Mouse (Mus musculus): ENCODE measurements around the gene Tvp23b. TPM values are rescaled to one million over a fixed set of nuclear protein-coding genes. Genes with fewer than 3 reads are reported as not detected.
A peak's percentile ranks its signal among the peaks of the same experiment; 100 is the strongest.

The Tvp23b gene
- polyA plus RNA-seq, 1 experiment from 2014 or later = 37.5 TPM

DNA sequence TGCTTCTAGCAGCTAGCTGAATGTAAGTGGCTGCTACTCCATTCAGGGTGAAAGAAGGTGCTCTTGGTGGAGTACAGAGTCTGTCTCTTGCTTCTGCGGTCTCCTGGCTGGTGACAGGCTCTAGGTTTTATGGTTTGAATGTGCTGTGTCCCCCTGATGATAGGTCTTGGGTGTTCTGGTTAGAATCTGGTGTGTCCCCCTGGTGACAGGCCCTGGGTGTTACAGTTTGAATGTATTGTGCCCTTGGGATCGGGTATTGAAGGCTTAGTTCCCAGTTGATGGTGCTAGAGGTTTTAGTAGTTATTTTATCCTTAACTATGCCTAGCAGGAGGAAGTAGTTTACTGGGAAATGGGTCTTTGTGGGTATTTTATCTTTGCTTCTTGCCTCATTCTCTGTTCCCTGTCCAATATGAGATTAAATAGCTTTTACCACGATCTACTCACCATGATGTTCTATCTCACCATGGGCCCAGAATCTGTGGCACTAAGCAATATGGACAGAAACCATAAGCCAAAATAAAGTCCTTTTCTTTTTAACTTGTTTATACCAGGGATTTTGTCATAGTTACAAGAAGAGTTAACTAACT lies 30.6 kb downstream of the Tvp23b start:
- 74% methylated on average over 3 of the region's 3 CpGs for WGBS
- no peak for ATAC-seq (replicated peaks; ENCODE audit: low FRiP score)

DNA sequence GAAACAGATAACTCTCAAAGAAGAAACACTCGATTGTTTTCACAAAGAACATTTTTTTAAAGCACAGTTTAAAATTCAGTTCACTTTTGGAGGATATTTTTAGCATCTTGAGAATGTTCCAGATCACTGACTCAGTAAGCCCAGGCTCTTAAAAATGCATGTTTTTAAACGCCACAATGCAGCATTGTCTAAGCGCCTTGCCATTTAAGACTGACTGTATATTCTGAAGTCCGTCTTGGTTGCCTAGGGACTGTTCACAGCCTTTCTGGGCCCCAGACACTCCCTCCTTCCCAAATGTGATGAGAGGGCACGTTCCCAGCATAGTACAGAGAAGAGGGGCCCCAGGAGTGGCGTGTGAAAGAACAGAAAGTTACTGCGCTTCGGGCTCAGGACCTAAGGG lies 32.1 kb downstream of the Tvp23b start:
- H3K27me3 ChIP-seq (ENCODE audit: control insufficient read depth, insufficient read depth, low read length) = no peaks in the 10 kb centered on the region
- H3K36me3 ChIP-seq (ENCODE audit: control insufficient read depth, insufficient read depth, low read length) = no peaks in the 10 kb centered on the region
- no peak overlapping the region for H3K9ac ChIP-seq (ENCODE audit: low read length)
- peaks cover 3% of the 10 kb centered on the region; the same call in 1 of the 2 replicates for H3K4me1 ChIP-seq (replicated peaks; ENCODE audit: control insufficient read depth, insufficient read depth, low read length)
- no peaks in the 10 kb centered on the region for H3K9me3 ChIP-seq (ENCODE audit: control insufficient read depth, low read length)
- ATAC-seq (replicated peaks; ENCODE audit: low FRiP score) (no peak), DNase-seq (ENCODE audit: low spot score) (no peak)
- no peak overlapping the region for H3K4me2 ChIP-seq (ENCODE audit: low read depth, low read length, severe bottlenecking)
- H3K27ac ChIP-seq (ENCODE audit: low read depth, low read length) = no peak overlapping the region
- H3K4me3 ChIP-seq (ENCODE audit: low read depth, low read length) = no peak overlapping the region
- WGBS = 56% methylated on average over 8 of the region's 8 CpGs

More for the DNA sequence above, 30.6 kb downstream of the Tvp23b start:
- Histone ChIP-seq H3K4me3 (ENCODE audit: low read depth, low read length) (no peak overlapping the region), H3K27me3 (ENCODE audit: control insufficient read depth, insufficient read depth, low read length) (no peaks in the 10 kb centered on the region), H3K9ac (ENCODE audit: low read length) (no peak overlapping the region), H3K4me1 (replicated peaks; ENCODE audit: control insufficient read depth, insufficient read depth, low read length) (peaks cover 3% of the 10 kb centered on the region; the same call in 1 of the 2 replicates), H3K27ac (ENCODE audit: low read depth, low read length) (no peak overlapping the region), H3K9me3 (ENCODE audit: control insufficient read depth, low read length) (no peaks in the 10 kb centered on the region), H3K4me2 (ENCODE audit: low read depth, low read length, severe bottlenecking) (no peak overlapping the region), H3K36me3 (ENCODE audit: control insufficient read depth, insufficient read depth, low read length) (no peaks in the 10 kb centered on the region)
- peak; percentile 47 for DNase-seq (ENCODE audit: low spot score)

DNA sequence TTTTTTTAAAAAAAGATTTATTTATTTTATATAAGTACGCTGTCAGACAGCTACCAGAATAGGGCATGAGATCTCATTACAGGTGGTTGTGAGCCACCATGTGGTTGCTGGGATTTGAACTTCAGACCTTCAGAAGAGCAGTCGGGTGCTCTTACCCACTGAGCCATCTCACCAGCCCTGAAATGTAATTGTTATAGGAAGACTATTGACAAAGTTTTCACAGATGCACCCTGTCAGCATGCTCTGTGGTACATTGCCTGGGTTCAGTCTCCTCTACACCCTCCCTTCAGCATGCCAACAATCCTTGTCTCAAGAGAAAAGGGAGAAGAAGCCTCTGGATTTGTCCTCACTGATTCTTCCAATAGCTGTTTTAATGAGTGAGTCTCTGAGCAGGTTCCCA lies 33.9 kb downstream of the Tvp23b start:
- H3K27ac ChIP-seq (ENCODE audit: low read depth, low read length) = no peak overlapping the region
- no peak for ATAC-seq (replicated peaks; ENCODE audit: low FRiP score)
- WGBS = 90% methylated on average over 2 of the region's 2 CpGs

DNA sequence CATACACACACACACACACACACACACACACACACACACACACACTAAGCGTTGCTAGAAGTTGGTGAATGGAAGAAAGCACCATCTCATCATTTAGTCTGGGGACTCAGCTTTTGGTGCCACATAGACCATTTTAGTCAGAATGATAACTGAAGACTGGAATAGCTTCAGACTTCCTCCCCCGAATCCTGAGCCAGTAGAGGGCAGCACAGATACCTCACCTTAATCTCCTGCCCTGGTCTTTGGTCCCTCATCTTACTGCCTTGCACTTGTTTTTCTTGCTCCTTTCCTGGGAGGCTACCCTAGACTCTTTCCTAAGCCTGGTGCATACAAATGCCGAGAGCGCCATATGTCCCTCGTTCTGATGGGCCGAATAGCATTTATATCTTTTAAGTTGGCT lies 35.3 kb downstream of the Tvp23b start:
- WGBS = 68% methylated on average over 6 of the region's 6 CpGs
- Histone ChIP-seq H3K4me3 (ENCODE audit: low read depth, low read length) (no peak overlapping the region), H3K9me3 (ENCODE audit: control insufficient read depth, low read length) (no peaks in the 10 kb centered on the region), H3K4me2 (ENCODE audit: low read depth, low read length, severe bottlenecking) (no peak overlapping the region), H3K4me1 (replicated peaks; ENCODE audit: control insufficient read depth, insufficient read depth, low read length) (peaks cover 3% of the 10 kb centered on the region; the same call in 1 of the 2 replicates), H3K27ac (ENCODE audit: low read depth, low read length) (no peak overlapping the region), H3K27me3 (ENCODE audit: control insufficient read depth, insufficient read depth, low read length) (no peaks in the 10 kb centered on the region), H3K9ac (ENCODE audit: low read length) (no peak overlapping the region), H3K36me3 (ENCODE audit: control insufficient read depth, insufficient read depth, low read length) (no peaks in the 10 kb centered on the region)
- no peak for ATAC-seq (replicated peaks; ENCODE audit: low FRiP score)
- no peak for DNase-seq (ENCODE audit: low spot score)

More for the DNA sequence above, 33.9 kb downstream of the Tvp23b start:
- Histone ChIP-seq H3K4me3 (ENCODE audit: low read depth, low read length) (no peak overlapping the region), H3K4me1 (replicated peaks; ENCODE audit: control insufficient read depth, insufficient read depth, low read length) (peaks cover 3% of the 10 kb centered on the region; the same call in 1 of the 2 replicates), H3K27me3 (ENCODE audit: control insufficient read depth, insufficient read depth, low read length) (no peaks in the 10 kb centered on the region), H3K36me3 (ENCODE audit: control insufficient read depth, insufficient read depth, low read length) (no peaks in the 10 kb centered on the region), H3K9me3 (ENCODE audit: control insufficient read depth, low read length) (no peaks in the 10 kb centered on the region), H3K4me2 (ENCODE audit: low read depth, low read length, severe bottlenecking) (no peak overlapping the region), H3K9ac (ENCODE audit: low read length) (no peak overlapping the region)
- DNase-seq (ENCODE audit: low spot score) = no peak

DNA sequence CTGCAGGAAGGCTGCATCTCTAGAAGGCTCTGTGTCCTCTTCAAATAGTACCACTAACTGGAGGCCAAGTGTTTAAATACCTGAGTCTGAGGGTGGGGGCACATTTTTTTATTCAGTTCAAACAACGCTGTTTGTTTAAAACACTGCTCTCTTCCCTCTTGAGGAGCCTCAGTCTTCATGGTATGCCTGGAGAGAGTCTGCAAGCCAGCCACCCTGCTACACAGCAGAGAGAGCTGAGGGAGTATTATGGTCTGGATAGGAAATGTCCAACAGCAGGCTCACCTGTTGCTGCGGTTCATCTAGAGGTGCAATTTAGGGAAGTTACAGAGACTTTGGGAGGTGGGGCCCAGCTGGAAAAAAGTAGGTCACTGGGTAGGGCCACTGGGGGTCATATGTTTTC lies 36.2 kb downstream of the Tvp23b start:
- Histone ChIP-seq H3K4me2 (ENCODE audit: low read depth, low read length, severe bottlenecking) (no peak overlapping the region), H3K36me3 (ENCODE audit: control insufficient read depth, insufficient read depth, low read length) (no peaks in the 10 kb centered on the region), H3K4me1 (replicated peaks; ENCODE audit: control insufficient read depth, insufficient read depth, low read length) (peaks cover 3% of the 10 kb centered on the region; the same call in 1 of the 2 replicates), H3K9me3 (ENCODE audit: control insufficient read depth, low read length) (no peaks in the 10 kb centered on the region), H3K27ac (ENCODE audit: low read depth, low read length) (no peak overlapping the region), H3K27me3 (ENCODE audit: control insufficient read depth, insufficient read depth, low read length) (no peaks in the 10 kb centered on the region), H3K4me3 (ENCODE audit: low read depth, low read length) (no peak overlapping the region), H3K9ac (ENCODE audit: low read length) (no peak overlapping the region)
- WGBS = 89% methylated on average over 2 of the region's 2 CpGs
- DNase-seq (ENCODE audit: low spot score) = no peak
- no peak for ATAC-seq (replicated peaks; ENCODE audit: low FRiP score)

DNA sequence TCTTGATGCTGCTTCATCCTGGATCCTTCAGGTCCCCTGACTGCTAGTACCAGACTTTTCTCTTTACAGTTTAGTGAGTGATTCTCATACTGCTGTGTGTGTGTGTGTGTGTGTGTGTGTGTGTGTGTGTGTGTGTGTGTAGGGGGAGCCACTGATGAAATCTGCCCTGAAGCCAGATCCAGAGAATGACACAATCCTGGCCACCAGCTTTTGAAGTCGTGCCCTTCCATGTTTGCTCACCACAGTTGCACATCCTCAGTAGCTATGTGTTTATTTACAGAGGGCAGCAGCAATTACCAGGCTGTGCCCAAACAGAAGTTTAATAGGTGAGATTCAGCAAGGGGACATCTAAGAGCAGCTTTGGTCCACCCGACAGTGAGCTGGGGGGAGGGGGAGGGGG lies 37.5 kb downstream of the Tvp23b start:
- Histone ChIP-seq H3K27me3 (ENCODE audit: control insufficient read depth, insufficient read depth, low read length) (no peaks in the 10 kb centered on the region), H3K9me3 (ENCODE audit: control insufficient read depth, low read length) (no peaks in the 10 kb centered on the region), H3K36me3 (ENCODE audit: control insufficient read depth, insufficient read depth, low read length) (no peaks in the 10 kb centered on the region), H3K4me1 (replicated peaks; ENCODE audit: control insufficient read depth, insufficient read depth, low read length) (no peaks in the 10 kb centered on the region; the same call in 1 of the 2 replicates), H3K4me3 (ENCODE audit: low read depth, low read length) (no peak overlapping the region), H3K4me2 (ENCODE audit: low read depth, low read length, severe bottlenecking) (no peak overlapping the region), H3K27ac (ENCODE audit: low read depth, low read length) (no peak overlapping the region), H3K9ac (ENCODE audit: low read length) (no peak overlapping the region)
- DNase-seq (ENCODE audit: low spot score) = no peak
- WGBS = 39% methylated on average over 2 of the region's 2 CpGs
- ATAC-seq (replicated peaks; ENCODE audit: low FRiP score) = no peak

DNA sequence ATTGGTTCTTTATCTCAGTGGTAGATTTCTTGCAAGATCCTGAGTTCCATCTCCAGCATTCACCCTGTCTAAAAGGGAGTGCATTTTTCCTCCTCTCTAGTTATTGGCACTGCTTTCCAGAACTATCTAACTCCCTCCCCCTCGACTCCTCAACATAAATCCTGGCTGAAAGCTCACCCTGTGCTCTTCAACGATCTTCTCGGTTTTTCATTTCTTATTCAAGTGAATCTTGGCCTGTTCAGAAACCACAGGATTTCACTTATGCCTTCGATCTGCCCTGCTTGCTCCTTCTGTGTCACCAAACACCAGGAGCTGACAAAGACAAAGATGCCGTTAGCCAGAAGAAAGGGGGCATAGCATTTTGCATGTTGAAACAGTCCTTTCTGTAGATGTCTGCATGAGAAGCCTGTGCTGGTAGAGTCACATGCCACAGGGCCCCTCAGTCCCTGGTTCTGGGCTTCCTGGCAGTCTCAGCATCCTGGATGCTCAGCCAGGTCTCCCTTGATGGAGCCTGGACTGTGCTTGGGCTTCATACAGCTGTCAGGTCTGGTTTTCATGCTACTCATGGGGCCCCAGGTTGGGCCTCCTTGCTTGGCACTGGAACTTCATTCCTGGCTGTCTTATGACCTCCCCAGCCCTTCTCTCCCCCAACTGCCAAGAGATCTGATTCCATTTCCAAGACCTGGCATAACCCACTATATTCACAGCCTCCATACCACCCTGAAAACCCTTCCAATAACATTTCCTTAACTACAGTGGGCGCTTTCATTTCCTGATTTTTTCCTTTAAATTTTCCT lies 40.9 kb downstream of the Tvp23b start:
- H3K36me3 ChIP-seq (ENCODE audit: control insufficient read depth, insufficient read depth, low read length) = no peaks in the 10 kb centered on the region
- ATAC-seq (replicated peaks; ENCODE audit: low FRiP score) (no peak), DNase-seq (ENCODE audit: low spot score) (no peak)
- no peaks in the 10 kb centered on the region for H3K9me3 ChIP-seq (ENCODE audit: control insufficient read depth, low read length)
- 80% methylated on average over 6 of the region's 6 CpGs for WGBS
- no peak overlapping the region for H3K4me3 ChIP-seq (ENCODE audit: low read depth, low read length)
- no peak overlapping the region for H3K9ac ChIP-seq (ENCODE audit: low read length)
- H3K27me3 ChIP-seq (ENCODE audit: control insufficient read depth, insufficient read depth, low read length) = no peaks in the 10 kb centered on the region
- no peak overlapping the region for H3K27ac ChIP-seq (ENCODE audit: low read depth, low read length)
- H3K4me2 ChIP-seq (ENCODE audit: low read depth, low read length, severe bottlenecking) = no peak overlapping the region
- no peaks in the 10 kb centered on the region; the same call in 1 of the 2 replicates for H3K4me1 ChIP-seq (replicated peaks; ENCODE audit: control insufficient read depth, insufficient read depth, low read length)

DNA sequence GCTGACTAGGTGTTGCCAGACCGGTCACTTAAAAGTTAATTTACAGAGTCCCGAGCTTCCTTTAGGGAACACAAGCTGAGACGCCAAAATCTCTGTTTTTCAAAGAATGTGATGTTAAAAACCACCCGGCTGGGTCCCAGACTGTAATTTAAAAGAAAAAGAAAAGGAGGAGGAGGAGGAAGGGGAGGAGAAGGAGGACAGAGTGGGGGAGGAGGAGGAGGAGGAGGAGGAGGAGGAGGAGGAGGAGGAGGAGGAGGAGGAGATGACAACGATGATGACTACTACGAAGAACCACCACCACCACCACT lies 41.4 kb downstream of the Tvp23b start:
- Histone ChIP-seq H3K27me3 (ENCODE audit: control insufficient read depth, insufficient read depth, low read length) (no peaks in the 10 kb centered on the region), H3K27ac (ENCODE audit: low read depth, low read length) (no peak overlapping the region)

More for the DNA sequence above, 41.4 kb downstream of the Tvp23b start:
- Histone ChIP-seq H3K4me1 (replicated peaks; ENCODE audit: control insufficient read depth, insufficient read depth, low read length) (no peaks in the 10 kb centered on the region; the same call in 1 of the 2 replicates), H3K4me2 (ENCODE audit: low read depth, low read length, severe bottlenecking) (no peak overlapping the region; the same call in 1 of the 2 replicates), H3K36me3 (ENCODE audit: control insufficient read depth, insufficient read depth, low read length) (no peaks in the 10 kb centered on the region), H3K4me3 (ENCODE audit: low read depth, low read length) (peak overlapping the region; percentile 15; the same call in 1 of the 2 replicates), H3K9ac (ENCODE audit: low read length) (no peak overlapping the region), H3K9me3 (ENCODE audit: control insufficient read depth, low read length) (no peaks in the 10 kb centered on the region)
- DNase-seq (ENCODE audit: low spot score) (no peak), ATAC-seq (replicated peaks; ENCODE audit: low FRiP score) (no peak)
- WGBS = 27% methylated on average over 6 of the region's 6 CpGs
